Mouse (Mus musculus): ENCODE measurements around the gene Bola1. TPM values are rescaled to one million over a fixed set of nuclear protein-coding genes. Genes with fewer than 3 reads are reported as not detected.
"Not testable (repeated sequence)": the region's sequence is repeated elsewhere in the genome, so short reads cannot be mapped to it uniquely, and the experiment has no call there.

Gene Bola1
- polyA plus RNA-seq, 1 experiment = 114 TPM

DNA sequence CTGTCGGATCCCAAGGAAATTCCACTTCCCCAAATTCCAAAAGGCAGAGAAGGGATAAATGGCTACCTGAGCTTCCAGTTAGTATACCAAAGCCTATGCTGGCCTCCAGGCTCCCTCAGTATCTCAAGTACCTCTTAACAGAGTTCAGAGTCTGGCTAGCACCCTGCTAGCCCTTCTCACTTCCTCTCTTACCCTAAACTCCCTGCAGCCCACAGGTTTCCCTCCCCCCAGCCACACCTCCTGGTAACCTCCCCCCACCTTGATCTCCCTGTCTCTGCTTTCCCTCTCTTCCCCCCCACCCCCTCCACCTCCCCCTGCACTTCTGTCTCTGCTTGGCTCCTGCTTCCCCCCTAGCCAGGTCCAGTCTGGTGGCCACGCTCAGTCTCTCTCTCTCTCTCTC, 19.8 kb downstream of the Bola1 start:
- Histone ChIP-seq H3K4me1 (peaks cover 42% of the 10 kb centered on the region), H3K36me3 (replicated peaks; ENCODE audit: low read length) (peaks cover 15% of the 10 kb centered on the region), H3K27me3 (replicated peaks) (no peaks in the 10 kb centered on the region), H3K9me3 (peaks cover 5% of the 10 kb centered on the region; the same call in 1 of the 2 replicates), H3K4me3 (replicated peaks) (no peak overlapping the region)
- TF ChIP-seq FLI1 (IDR thresholded peaks at IDR 0.05; ENCODE audit: low read length) (no peak), GATA1 (IDR thresholded peaks at IDR 0.05; ENCODE audit: borderline replicate concordance, low read length) (no peak)

GRCm38 (mm10) chr3:96198601-96199251, 20.8 kb downstream of the Bola1 start:
- H3K36me3 ChIP-seq (replicated peaks; ENCODE audit: low read length) = peaks cover 22% of the 10 kb centered on the region
- H3K9me3 ChIP-seq; H3K4me3 ChIP-seq (replicated peaks); H3K27me3 ChIP-seq (replicated peaks): not testable (repeated sequence)
- H3K4me1 ChIP-seq = peaks cover 46% of the 10 kb centered on the region

- Histone ChIP-seq H3K4me3 (replicated peaks) (peak overlapping the region; percentile 94), H3K9me3 (peaks cover 5% of the 10 kb centered on the region; the same call in 1 of the 2 replicates)
Measured at GRCm38 (mm10) chr3:96198181-96198580, 21.3 kb downstream of the Bola1 start.

DNA sequence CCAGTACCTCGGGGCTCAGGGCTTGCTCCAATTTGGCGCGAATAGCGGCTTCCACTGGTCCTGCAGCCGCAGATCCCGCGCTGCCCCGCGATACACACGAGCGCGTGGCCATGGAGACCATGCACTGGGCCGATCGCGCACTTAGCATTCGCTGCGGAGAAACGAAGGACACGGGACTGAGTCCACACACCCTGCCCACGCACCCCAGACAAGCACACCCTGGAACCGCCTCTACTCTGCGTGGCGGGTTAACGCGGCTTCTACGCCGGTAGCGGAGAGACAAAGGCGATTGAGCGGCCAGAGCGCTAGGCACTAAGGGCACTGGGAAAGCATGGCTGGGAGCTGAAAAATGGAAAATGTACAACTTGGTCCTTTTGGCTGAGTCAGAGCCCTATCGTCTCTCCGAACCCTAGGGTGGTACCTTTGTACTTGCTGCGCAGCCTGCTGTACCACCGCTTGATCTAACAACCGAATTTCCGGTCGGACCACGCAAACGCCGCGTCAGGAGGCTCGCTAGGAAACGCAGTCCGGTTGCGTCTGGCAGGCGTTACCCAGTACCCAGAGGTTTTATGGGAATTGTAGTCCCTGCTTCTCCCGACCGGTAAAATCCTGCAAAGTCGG, 22.3 kb downstream of the Bola1 start:
- peak overlapping the region; percentile 94 for H3K4me3 ChIP-seq (replicated peaks)
- TF ChIP-seq FLI1 (IDR thresholded peaks at IDR 0.05; ENCODE audit: low read length) (0 out of 2 replicates have a peak, but pooled peaks have one; percentile 28), GATA1 (IDR thresholded peaks at IDR 0.05; ENCODE audit: borderline replicate concordance, low read length) (no peak)
- H3K36me3 ChIP-seq (replicated peaks; ENCODE audit: low read length) = peaks cover 27% of the 10 kb centered on the region
- peaks cover 5% of the 10 kb centered on the region; the same call in 1 of the 2 replicates for H3K9me3 ChIP-seq
- H3K27me3 ChIP-seq (replicated peaks) = peaks cover 8% of the 10 kb centered on the region
- H3K4me1 ChIP-seq = peaks cover 60% of the 10 kb centered on the region

More at GRCm38 (mm10) chr3:96198181-96198580, 21.3 kb downstream of the Bola1 start:
- Histone ChIP-seq H3K27me3 (replicated peaks) (peaks cover 4% of the 10 kb centered on the region), H3K36me3 (replicated peaks; ENCODE audit: low read length) (peaks cover 22% of the 10 kb centered on the region), H3K4me1 (peaks cover 51% of the 10 kb centered on the region)
- no peak for TF ChIP-seq GATA1 (IDR thresholded peaks at IDR 0.05; ENCODE audit: borderline replicate concordance, low read length)
- no peak for TF ChIP-seq FLI1 (IDR thresholded peaks at IDR 0.05; ENCODE audit: low read length)

GRCm38 (mm10) chr3:96196437-96197128, 22.9 kb downstream of the Bola1 start:
- Histone ChIP-seq H3K36me3 (replicated peaks; ENCODE audit: low read length) (peaks cover 29% of the 10 kb centered on the region), H3K9me3 (peaks cover 5% of the 10 kb centered on the region; the same call in 1 of the 2 replicates), H3K4me3 (replicated peaks) (peak overlapping the region; percentile 94), H3K4me1 (peaks cover 65% of the 10 kb centered on the region), H3K27me3 (replicated peaks) (peaks cover 8% of the 10 kb centered on the region)
- TF ChIP-seq GATA1 (IDR thresholded peaks at IDR 0.05; ENCODE audit: borderline replicate concordance, low read length) (no peak), FLI1 (IDR thresholded peaks at IDR 0.05; ENCODE audit: low read length) (no peak)

DNA sequence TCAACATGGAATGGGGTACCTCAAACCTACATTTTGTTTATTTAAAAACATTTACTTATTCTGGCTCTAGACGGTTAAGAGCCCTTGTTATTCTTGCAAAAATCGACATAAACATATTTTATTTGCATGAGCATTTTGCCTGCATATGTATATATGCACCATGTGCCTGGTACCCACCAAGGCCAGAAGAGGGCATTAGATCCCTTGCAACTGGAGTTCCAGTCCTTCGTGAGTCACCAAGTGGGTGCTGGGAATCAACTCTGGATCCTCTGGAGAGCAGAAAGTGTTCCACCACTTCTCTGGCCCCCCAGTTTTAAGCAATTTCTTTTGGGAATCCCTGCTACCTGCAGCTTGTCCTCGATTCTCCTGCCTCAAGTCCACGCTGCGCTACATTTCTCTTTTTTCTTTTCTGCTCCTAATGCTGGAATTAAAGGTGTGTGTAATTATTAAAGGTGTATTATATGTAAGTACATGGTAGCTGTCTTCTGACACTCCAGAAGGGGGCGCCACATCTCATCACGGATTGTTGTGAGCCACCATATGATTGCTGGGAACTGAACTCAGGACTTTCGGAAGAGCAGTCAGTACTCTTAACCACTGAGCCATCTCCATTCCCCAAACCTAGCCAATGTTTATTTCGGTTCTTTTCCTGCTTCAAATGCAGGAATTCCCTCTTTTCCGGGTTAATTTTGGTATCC, 23.7 kb downstream of the Bola1 start:
- Histone ChIP-seq H3K9me3 (peaks cover 5% of the 10 kb centered on the region; the same call in 1 of the 2 replicates), H3K4me1 (peaks cover 69% of the 10 kb centered on the region), H3K4me3 (replicated peaks) (no peak overlapping the region), H3K36me3 (replicated peaks; ENCODE audit: low read length) (peaks cover 30% of the 10 kb centered on the region), H3K27me3 (replicated peaks) (peaks cover 8% of the 10 kb centered on the region)
- TF ChIP-seq GATA1 (IDR thresholded peaks at IDR 0.05; ENCODE audit: borderline replicate concordance, low read length) (no peak), FLI1 (IDR thresholded peaks at IDR 0.05; ENCODE audit: low read length) (no peak)

- Histone ChIP-seq H3K9me3 (peaks cover 5% of the 10 kb centered on the region; the same call in 1 of the 2 replicates), H3K36me3 (replicated peaks; ENCODE audit: low read length) (peaks cover 38% of the 10 kb centered on the region)
Measured at GRCm38 (mm10) chr3:96194966-96195365, 24.5 kb downstream of the Bola1 start.

DNA sequence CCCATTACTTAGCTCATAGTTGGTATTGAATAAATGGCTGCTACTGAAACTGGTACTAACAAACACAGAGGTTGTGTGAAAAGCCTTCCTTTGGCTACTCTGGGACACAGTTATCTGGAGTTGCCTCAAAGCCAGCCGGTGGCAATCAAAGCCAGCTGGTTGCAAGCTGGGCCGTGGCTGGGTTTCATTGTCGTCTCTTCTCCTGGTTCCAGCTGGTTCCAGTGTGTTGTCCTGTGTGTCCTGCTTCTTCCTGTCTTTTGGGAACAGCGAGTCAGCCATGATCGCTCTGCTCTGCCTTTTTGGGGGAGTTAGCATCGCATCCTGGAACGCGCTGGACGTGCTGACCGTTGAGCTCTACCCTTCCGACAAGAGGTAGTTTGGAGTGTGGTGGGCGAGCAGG, 26.5 kb downstream of the Bola1 start:
- TF ChIP-seq GATA1 (IDR thresholded peaks at IDR 0.05; ENCODE audit: borderline replicate concordance, low read length) (no peak), FLI1 (IDR thresholded peaks at IDR 0.05; ENCODE audit: low read length) (no peak)
- Histone ChIP-seq H3K27me3 (replicated peaks) (peaks cover 8% of the 10 kb centered on the region), H3K36me3 (replicated peaks; ENCODE audit: low read length) (peaks cover 45% of the 10 kb centered on the region)

More at GRCm38 (mm10) chr3:96194966-96195365, 24.5 kb downstream of the Bola1 start:
- Histone ChIP-seq H3K4me1 (peaks cover 75% of the 10 kb centered on the region), H3K27me3 (replicated peaks) (peaks cover 8% of the 10 kb centered on the region), H3K4me3 (replicated peaks) (no peak overlapping the region)
- TF ChIP-seq GATA1 (IDR thresholded peaks at IDR 0.05; ENCODE audit: borderline replicate concordance, low read length) (no peak), FLI1 (IDR thresholded peaks at IDR 0.05; ENCODE audit: low read length) (no peak)

GRCm38 (mm10) chr3:96182382-96182776, 37.1 kb downstream of the Bola1 start:
- TF ChIP-seq GATA1 (IDR thresholded peaks at IDR 0.05; ENCODE audit: borderline replicate concordance, low read length) (no peak), FLI1 (IDR thresholded peaks at IDR 0.05; ENCODE audit: low read length) (no peak)
- Histone ChIP-seq H3K4me1 (peaks cover 53% of the 10 kb centered on the region), H3K27me3 (replicated peaks) (peaks cover 7% of the 10 kb centered on the region), H3K9me3 (no peaks in the 10 kb centered on the region), H3K36me3 (replicated peaks; ENCODE audit: low read length) (peaks cover 18% of the 10 kb centered on the region), H3K4me3 (replicated peaks) (peak overlapping the region; percentile 46)

More for the DNA sequence above, 26.5 kb downstream of the Bola1 start:
- H3K4me3 ChIP-seq (replicated peaks) = no peak overlapping the region
- H3K4me1 ChIP-seq = peaks cover 70% of the 10 kb centered on the region
- H3K9me3 ChIP-seq = peaks cover 5% of the 10 kb centered on the region; the same call in 1 of the 2 replicates
